Mouse (Mus musculus) layer of hippocampus, postnatal 10 days (tissue): ENCODE measurements around the gene Gm13304. TPM values are rescaled to one million over a fixed set of nuclear protein-coding genes. Genes with fewer than 3 reads are reported as not detected.
"Not testable (repeated sequence)": the region's sequence is repeated elsewhere in the genome, so short reads cannot be mapped to it uniquely, and the experiment has no call there.

Experiments
- DNase-seq, 2 experiments: peaks; one replicate each; pipeline ENCODE4 v3.0.0; 2021; ENCODE audit warnings: low spot score in 2 of 2
- long read RNA-seq: library from polyadenylated mRNA; stranded (forward); transcript quantifications from one replicate; pipeline ENCODE4 v2.0.0, GENCODE M21; 2023
- total RNA-seq, 2 experiments: library from RNA; stranded (reverse); gene quantifications; 2 replicates each; pipeline ENCODE4 v1.2.3; 2021

Gm13304 gene
- total RNA-seq = 10 to 100 TPM; 13.7 to 13.9 TPM
- long read RNA-seq = 0 reads

GRCm38 (mm10) chr4:42114517-42114916 is at the start of gene Gm13304:
TSS of gene Gm13304 (plus strand) at chr4:42114817.
- DNase-seq = not testable (repeated sequence)

DNA sequence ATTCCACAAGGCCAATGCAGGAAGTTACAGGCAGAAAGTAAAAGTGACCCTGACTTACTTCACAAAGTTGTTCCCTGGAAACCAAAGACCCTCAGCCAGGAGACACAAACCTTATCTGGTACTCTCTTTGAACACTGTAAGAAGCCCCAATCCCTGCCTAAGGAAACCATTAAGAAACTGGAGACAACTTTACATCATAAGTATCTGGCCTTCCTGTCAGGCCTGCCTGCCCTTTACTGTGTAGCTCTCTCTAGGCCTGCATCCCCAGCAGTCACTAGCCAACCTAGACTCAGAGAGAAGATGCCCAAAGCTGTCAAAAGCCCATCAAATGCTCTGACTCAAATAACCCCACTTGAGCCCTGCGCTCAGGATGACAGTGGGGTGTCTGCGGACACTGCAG is 23.7 kb upstream of the Gm13304 start, which contains the start of gene Gm3893:
TSS of gene Gm3893 (plus strand) at position 301 of the 400 bp plus-strand sequence.
- not testable (repeated sequence) for DNase-seq

DNA sequence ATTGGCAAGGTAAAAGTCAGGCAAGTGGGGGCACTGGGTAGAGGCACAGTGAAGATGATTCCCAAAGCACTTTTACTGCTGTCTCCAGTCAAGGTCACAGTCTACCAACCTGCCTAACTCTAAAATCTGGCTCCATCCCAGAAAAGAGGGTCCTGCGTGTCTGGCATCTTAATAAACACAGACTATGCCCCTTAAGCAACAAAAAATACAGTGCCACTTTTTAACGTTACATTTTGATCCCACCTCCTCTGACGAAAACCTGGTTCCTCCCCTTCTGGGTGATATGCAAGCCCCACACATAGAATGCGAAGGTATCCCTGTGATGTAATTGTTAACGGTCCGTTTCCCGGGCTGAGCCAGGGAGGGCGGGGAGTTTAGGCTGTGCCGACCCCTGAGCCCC is 38.5 kb downstream of the Gm13304 start, which contains the start of gene Gm13306:
TSS of gene Gm13306 (plus strand) at position 301 of the 400 bp plus-strand sequence.
- not testable (repeated sequence) for DNase-seq

Other genes starting within 250 kb of the Gm13304 start
- gene Gm21541, start 211.2 kb upstream of the Gm13304 start, total RNA-seq = not detected
- 10 to 100 TPM; 22.5 to 24.9 TPM for gene Gm20878, start 173.2 kb upstream of the Gm13304 start, total RNA-seq
- 1 to 10 TPM; 1.9 to 2.3 TPM for gene Fam205a4, start 148.8 kb upstream of the Gm13304 start, total RNA-seq
- 1 to 10 TPM; 2.6 to 7.1 TPM for gene Gm21093, start 80.1 kb upstream of the Gm13304 start, total RNA-seq
- gene Gm3893, start 23.6 kb upstream of the Gm13304 start, total RNA-seq = not detected
- gene Gm13306, start 38.6 kb downstream of the Gm13304 start, total RNA-seq = 10 to 100 TPM in 1 of 2 experiments, 1 to 10 TPM in 1; 8.8 to 16.0 TPM
- 1 to 10 TPM; 1.1 to 2.9 TPM for gene Gm13305, start 53.8 kb downstream of the Gm13304 start, total RNA-seq
- gene Gm10600, start 125.8 kb downstream of the Gm13304 start, total RNA-seq = 1 to 10 TPM; 4.5 to 5.3 TPM
- not detected for gene Ccl21b, start 140.9 kb downstream of the Gm13304 start, total RNA-seq
- not detected for gene Gm21953, start 179.4 kb downstream of the Gm13304 start, total RNA-seq
- gene Fam205a3, start 203.5 kb downstream of the Gm13304 start, total RNA-seq = not detected